Mouse (Mus musculus): ENCODE data around the gene Scgb1b30. TPM values are rescaled to one million over a fixed set of nuclear protein-coding genes. Genes with fewer than 3 reads are reported as not detected.

Scgb1b30 gene
- polyA plus RNA-seq, 1 experiment from 2014 or later, result not detected

DNA sequence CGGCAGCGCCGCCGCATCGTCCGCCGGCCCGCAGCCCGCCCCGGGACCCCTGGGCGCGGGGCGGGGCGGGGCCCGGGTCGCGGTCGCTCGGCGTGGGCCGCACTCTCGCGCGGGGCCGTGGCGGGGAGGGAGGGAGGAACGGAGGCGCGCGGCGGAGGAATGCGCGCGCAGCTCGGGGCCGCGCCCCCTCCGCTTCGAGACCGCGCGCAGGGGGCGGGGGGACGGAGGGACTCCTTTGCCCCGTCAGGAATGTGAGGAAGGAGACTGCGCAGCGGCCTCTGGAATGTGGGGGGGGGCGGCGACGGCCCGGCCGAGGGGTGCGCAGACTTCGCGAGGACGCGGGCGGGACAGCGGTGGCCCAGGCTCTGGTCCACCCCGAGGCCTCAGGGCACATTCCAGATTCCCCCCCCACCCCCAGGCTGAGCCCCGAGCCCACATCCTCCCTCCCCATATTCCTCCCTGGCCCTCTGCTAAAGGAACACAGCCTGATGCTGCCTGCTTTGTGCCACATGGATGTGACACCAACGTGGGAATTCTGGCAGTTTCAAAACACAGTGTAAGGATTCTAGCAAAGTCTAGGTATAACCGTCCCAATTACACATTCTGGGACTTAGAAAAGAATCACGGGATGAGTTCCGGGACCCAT is 38.0 kb downstream of the Scgb1b30 start, which contains the start of gene Wtip:
Gene Wtip, minus strand, starts transcription at position 152 of the 646 bp plus-strand sequence.
- H3K4me3 ChIP-seq (ENCODE audit: low read depth, low read length), result peak within 1 kb of the TSS; percentile 57
- H3K4me2 ChIP-seq (ENCODE audit: low read depth, low read length), result peak within 1 kb of the TSS; percentile 74
- ATAC-seq (peak; percentile 84), DNase-seq (peak; percentile 70)
- peak within 1 kb of the TSS; percentile 74 for H3K9ac ChIP-seq (replicated peaks)
- H3K27ac ChIP-seq (ENCODE audit: low read depth), result peak within 1 kb of the TSS; percentile 36
- H3K9me3 ChIP-seq (ENCODE audit: low read length), result no peaks in the 10 kb centered on the region
- H3K27me3 ChIP-seq (ENCODE audit: insufficient read depth, low read length), result peaks cover 20% of the 10 kb centered on the region
- no peaks in the 10 kb centered on the region for H3K36me3 ChIP-seq (replicated peaks; ENCODE audit: insufficient read depth, low read length)
- no peaks in the 10 kb centered on the region for H3K4me1 ChIP-seq (ENCODE audit: insufficient read depth)
- WGBS (ENCODE audit: insufficient replicate concordance), result 4% methylated on average over 25 of the region's 65 CpGs
- TF ChIP-seq CTCF (IDR thresholded peaks at IDR 0.05; ENCODE audit: low read depth) (no peak), EP300 (IDR thresholded peaks at IDR 0.05; ENCODE audit: low read depth) (no peak)

DNA sequence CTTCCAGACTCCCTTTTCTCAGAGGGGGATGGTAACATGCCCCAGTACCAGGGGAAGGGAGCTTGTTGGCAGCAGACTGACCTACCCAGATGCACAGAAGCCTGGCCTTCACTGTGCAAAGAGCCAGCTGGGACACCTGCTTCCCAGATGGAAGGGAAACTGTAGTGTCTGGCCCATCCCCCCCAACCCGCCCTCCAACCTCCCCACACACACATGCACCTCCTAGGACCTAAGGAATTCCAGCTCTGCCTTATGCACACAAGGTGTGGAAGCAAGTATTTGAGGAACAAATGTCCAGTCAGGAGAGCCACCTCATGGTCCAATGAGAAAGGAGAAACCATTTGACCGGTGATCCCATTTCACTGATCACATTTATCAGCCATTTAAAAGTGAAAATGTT is 39.1 kb downstream of the Scgb1b30 start:
- WGBS (ENCODE audit: insufficient replicate concordance), result 75% methylated on average over 2 of the region's 2 CpGs
- no peak overlapping the region for H3K9ac ChIP-seq (replicated peaks)
- peaks cover 20% of the 10 kb centered on the region for H3K27me3 ChIP-seq (ENCODE audit: insufficient read depth, low read length)
- H3K4me3 ChIP-seq (ENCODE audit: low read depth, low read length), result no peak overlapping the region
- TF ChIP-seq EP300 (IDR thresholded peaks at IDR 0.05; ENCODE audit: low read depth), result no peak
- no peak for TF ChIP-seq CTCF (IDR thresholded peaks at IDR 0.05; ENCODE audit: low read depth)
- H3K4me2 ChIP-seq (ENCODE audit: low read depth, low read length), result no peak overlapping the region
- no peak for ATAC-seq
- no peak overlapping the region for H3K27ac ChIP-seq (ENCODE audit: low read depth)
- no peak for DNase-seq
- no peaks in the 10 kb centered on the region for H3K9me3 ChIP-seq (ENCODE audit: low read length)
- no peaks in the 10 kb centered on the region for H3K4me1 ChIP-seq (ENCODE audit: insufficient read depth)
- no peaks in the 10 kb centered on the region for H3K36me3 ChIP-seq (replicated peaks; ENCODE audit: insufficient read depth, low read length)

DNA sequence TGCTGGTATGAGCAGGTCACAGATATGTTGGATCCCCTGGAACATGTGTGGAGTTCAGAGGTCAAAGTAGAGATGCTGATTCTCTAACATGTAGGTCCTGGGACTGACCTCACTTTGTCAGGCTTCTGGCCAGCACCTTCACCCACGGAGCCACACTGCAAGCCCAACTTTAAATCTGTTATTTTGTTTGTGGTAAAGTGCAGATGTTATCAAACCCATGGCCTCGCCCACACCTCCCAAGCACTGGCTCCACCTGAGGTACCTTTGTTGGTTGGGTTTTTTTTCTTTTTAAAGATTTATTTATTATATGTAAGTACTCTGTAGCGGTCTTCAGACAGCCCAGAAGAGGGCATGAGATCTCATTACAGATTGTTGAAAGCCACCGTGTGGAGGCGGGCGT is 44.3 kb downstream of the Scgb1b30 start:
- WGBS (ENCODE audit: insufficient replicate concordance), result 80% methylated on average over 6 of the region's 6 CpGs
- Histone ChIP-seq H3K4me3 (ENCODE audit: low read depth, low read length) (no peak overlapping the region), H3K27me3 (ENCODE audit: insufficient read depth, low read length) (no peaks in the 10 kb centered on the region), H3K9me3 (ENCODE audit: low read length) (no peaks in the 10 kb centered on the region), H3K36me3 (replicated peaks; ENCODE audit: insufficient read depth, low read length) (peaks cover 41% of the 10 kb centered on the region), H3K27ac (ENCODE audit: low read depth) (no peak overlapping the region), H3K4me1 (ENCODE audit: insufficient read depth) (no peaks in the 10 kb centered on the region), H3K9ac (replicated peaks) (no peak overlapping the region), H3K4me2 (ENCODE audit: low read depth, low read length) (no peak overlapping the region)
- DNase-seq (no peak), ATAC-seq (no peak)
- no peak for TF ChIP-seq CTCF (IDR thresholded peaks at IDR 0.05; ENCODE audit: low read depth)
- no peak for TF ChIP-seq EP300 (IDR thresholded peaks at IDR 0.05; ENCODE audit: low read depth)

DNA sequence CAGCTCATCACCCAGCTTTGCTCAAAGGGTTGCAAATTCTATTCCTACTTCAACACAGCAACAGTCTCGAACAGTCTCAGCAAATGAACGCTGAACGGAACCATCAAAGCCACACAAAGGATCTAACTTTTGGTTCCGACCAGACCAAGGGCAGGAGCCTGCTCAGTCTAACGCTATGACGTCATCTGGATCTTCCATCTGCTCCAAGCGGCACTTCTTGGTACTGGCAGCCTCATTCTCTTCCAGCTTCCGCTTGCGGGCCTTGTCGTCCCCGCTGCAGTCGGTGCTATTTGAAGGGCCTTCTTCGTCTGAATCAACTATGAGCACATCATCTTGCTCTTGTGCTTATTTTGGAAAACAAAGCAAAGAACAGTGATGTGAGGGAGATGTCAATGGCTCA is 45.9 kb downstream of the Scgb1b30 start:
- no peak for DNase-seq
- TF ChIP-seq CTCF (IDR thresholded peaks at IDR 0.05; ENCODE audit: low read depth) (no peak), EP300 (IDR thresholded peaks at IDR 0.05; ENCODE audit: low read depth) (no peak)
- WGBS (ENCODE audit: insufficient replicate concordance), result 94% methylated on average over 13 of the region's 13 CpGs
- no peaks in the 10 kb centered on the region for H3K27me3 ChIP-seq (ENCODE audit: insufficient read depth, low read length)
- no peak overlapping the region for H3K9ac ChIP-seq (replicated peaks)
- ATAC-seq, result no peak
- H3K27ac ChIP-seq (ENCODE audit: low read depth), result no peak overlapping the region
- H3K4me3 ChIP-seq (ENCODE audit: low read depth, low read length), result no peak overlapping the region
- no peaks in the 10 kb centered on the region for H3K4me1 ChIP-seq (ENCODE audit: insufficient read depth)
- peaks cover 57% of the 10 kb centered on the region for H3K36me3 ChIP-seq (replicated peaks; ENCODE audit: insufficient read depth, low read length)
- no peaks in the 10 kb centered on the region for H3K9me3 ChIP-seq (ENCODE audit: low read length)
- H3K4me2 ChIP-seq (ENCODE audit: low read depth, low read length), result no peak overlapping the region

DNA sequence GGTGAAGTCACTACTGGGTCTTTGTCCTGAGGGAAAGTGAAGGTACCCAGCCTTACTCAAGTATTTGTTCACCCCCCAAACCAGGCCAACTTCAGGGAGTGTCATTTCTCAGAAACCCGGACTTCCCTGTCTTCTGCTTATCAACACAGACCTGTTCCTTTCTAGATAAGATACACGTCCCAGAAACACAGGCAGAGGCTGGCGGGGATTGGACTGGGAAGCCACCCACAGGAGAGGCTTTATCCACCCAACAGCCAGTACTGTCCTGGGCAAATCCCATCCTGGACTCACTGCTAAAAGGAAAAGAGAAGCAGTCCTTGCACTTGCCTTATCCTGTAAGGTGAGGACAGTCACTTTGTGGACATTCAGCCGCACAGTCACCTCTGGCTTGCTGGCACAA is 52.0 kb downstream of the Scgb1b30 start:
- no peak overlapping the region for H3K9ac ChIP-seq (replicated peaks)
- peaks cover 89% of the 10 kb centered on the region for H3K36me3 ChIP-seq (replicated peaks; ENCODE audit: insufficient read depth, low read length)
- no peaks in the 10 kb centered on the region for H3K27me3 ChIP-seq (ENCODE audit: insufficient read depth, low read length)
- 46% methylated on average over 4 of the region's 4 CpGs for WGBS (ENCODE audit: insufficient replicate concordance)
- TF ChIP-seq CTCF (IDR thresholded peaks at IDR 0.05; ENCODE audit: low read depth) (no peak), EP300 (IDR thresholded peaks at IDR 0.05; ENCODE audit: low read depth) (peak; percentile 78)
- H3K9me3 ChIP-seq (ENCODE audit: low read length), result 0 out of 2 replicates have a peak, but pooled peaks cover 4% of the 10 kb centered on the region
- no peaks in the 10 kb centered on the region for H3K4me1 ChIP-seq (ENCODE audit: insufficient read depth)
- ATAC-seq, result peak; percentile 84
- peak overlapping the region; percentile 13 for H3K4me2 ChIP-seq (ENCODE audit: low read depth, low read length)
- no peak overlapping the region for H3K27ac ChIP-seq (ENCODE audit: low read depth)
- DNase-seq, result peak; percentile 21
- H3K4me3 ChIP-seq (ENCODE audit: low read depth, low read length), result no peak overlapping the region

Other genes with a start within 250 kb of the Scgb1b30 start
- not detected in 2 replicates for gene Scgb2b26, start 150.4 kb upstream of the Scgb1b30 start, polyA plus RNA-seq (2015; fragmentation: Nextera tagmentation; extraction: Ambion mirVana)
- gene Scgb2b27, start 81.5 kb upstream of the Scgb1b30 start, polyA plus RNA-seq (2015; fragmentation: Nextera tagmentation; extraction: Ambion mirVana), result not detected in 2 replicates
- not detected in 2 replicates for gene Scgb1b27, start 73.9 kb upstream of the Scgb1b30 start, polyA plus RNA-seq (2015; fragmentation: Nextera tagmentation; extraction: Ambion mirVana)
- 0.94 and 1.5 TPM in 2 replicates for gene Wtip, start 37.8 kb downstream of the Scgb1b30 start, polyA plus RNA-seq (2015; fragmentation: Nextera tagmentation; extraction: Ambion mirVana)
- gene Uba2, start 74.2 kb downstream of the Scgb1b30 start, polyA plus RNA-seq (2015; fragmentation: Nextera tagmentation; extraction: Ambion mirVana), result 42.1 and 50.0 TPM in 2 replicates
- gene Pdcd2l, start 101.2 kb downstream of the Scgb1b30 start, polyA plus RNA-seq (2015; fragmentation: Nextera tagmentation; extraction: Ambion mirVana), result 14.2 and 17.2 TPM in 2 replicates
- gene Gpi1, start 134.9 kb downstream of the Scgb1b30 start, polyA plus RNA-seq (2015; fragmentation: Nextera tagmentation; extraction: Ambion mirVana), result 173 and 218 TPM in 2 replicates
- gene Gm6096, start 155.6 kb downstream of the Scgb1b30 start, polyA plus RNA-seq (2015; fragmentation: Nextera tagmentation; extraction: Ambion mirVana), result not detected in 2 replicates
- gene 4931406P16Rik, start 218.1 kb downstream of the Scgb1b30 start, polyA plus RNA-seq (2015; fragmentation: Nextera tagmentation; extraction: Ambion mirVana), result 9.3 and 10.3 TPM in 2 replicates